Comparison of ENCODE assay signal across 16 mouse cellular contexts in genomic region chr16:4454563-4454962, GRCm38 (mm10).
"Had no signal": no experiment of that assay in that cellular context is flagged by ENCODE, and none has a peak within 500 bp of the region (broad histone marks: within the 10 kb centered on the region; RNA-seq: fewer than 3 reads in every experiment).

No protein-coding gene starts in this region.

- H3K27ac ChIP-seq: hindbrain, postnatal 0 days; kidney, postnatal 0 days; limb, embryonic 12.5 days; liver, embryonic 13.5 days; lung, embryonic 15.5 days; midbrain, embryonic 15.5 days; neural tube, embryonic 12.5 days; stomach, embryonic 15.5 days had no signal

- H3K4me1 ChIP-seq: liver, embryonic 13.5 days; lung, embryonic 15.5 days; midbrain, embryonic 15.5 days; neural tube, embryonic 12.5 days; stomach, embryonic 15.5 days had no signal

- H3K9ac ChIP-seq: limb, embryonic 12.5 days; liver, embryonic 13.5 days; liver, postnatal 0 days; lung, embryonic 15.5 days; midbrain, embryonic 15.5 days; neural tube, embryonic 12.5 days; stomach, embryonic 15.5 days had no signal

- DNase-seq: kidney, adult 11 months; kidney, adult 9 months; kidney, postnatal 36 days; liver; liver, embryonic 13.5 days; liver, postnatal 0 days; lung, postnatal 14 days had no signal

- H3K4me3 ChIP-seq: limb, embryonic 12.5 days; liver, embryonic 13.5 days; lung, embryonic 15.5 days; megakaryocyte, embryonic 14.5 days; midbrain, embryonic 15.5 days; neural tube, embryonic 12.5 days; stomach, embryonic 15.5 days had no signal

- ATAC-seq: hindbrain, postnatal 0 days; liver, postnatal 0 days; midbrain, embryonic 15.5 days had no signal

- H3K4me2 ChIP-seq: limb, embryonic 12.5 days; liver, embryonic 13.5 days; lung, embryonic 15.5 days; midbrain, embryonic 11.5 days; midbrain, embryonic 15.5 days; neural tube, embryonic 12.5 days; stomach, embryonic 15.5 days had no signal

- H3K27me3 ChIP-seq: limb, embryonic 12.5 days; lung, embryonic 15.5 days; midbrain, embryonic 15.5 days; neural tube, embryonic 12.5 days; stomach, embryonic 15.5 days had no signal

- H3K9me3 ChIP-seq: limb, embryonic 12.5 days; liver, embryonic 13.5 days; lung, embryonic 15.5 days; megakaryocyte, embryonic 14.5 days; midbrain, embryonic 15.5 days; neural tube, embryonic 12.5 days; stomach, embryonic 15.5 days had no signal

- H3K36me3 ChIP-seq: limb, embryonic 12.5 days; liver, embryonic 13.5 days; lung, embryonic 15.5 days; midbrain, embryonic 15.5 days; neural tube, embryonic 12.5 days; stomach, embryonic 15.5 days had no signal
